Mouse (Mus musculus): Measurements from ENCODE around the gene Mill2. TPM values are rescaled to one million over a fixed set of nuclear protein-coding genes. Genes with fewer than 3 reads are reported as not detected.

The Mill2 gene
- 0.38 TPM for polyA plus RNA-seq (2017; shearing (Covaris generic))

GRCm38 (mm10) chr7:18839865-18840264, at the start of gene Mill2:
Gene Mill2 (plus strand): TSS chr7:18839966.

GRCm38 (mm10) chr7:18798420-18798819, 41.3 kb upstream of the Mill2 start, which contains the start of gene Psg19:
Gene Psg19 (minus strand): TSS chr7:18798520.

GRCm38 (mm10) chr7:18821507-18821906, 18.3 kb upstream of the Mill2 start, which contains the start of gene Psg17:
Gene Psg17 (minus strand): TSS chr7:18821607.

GRCm38 (mm10) chr7:18871031-18871430, 31.3 kb downstream of the Mill2 start, which contains the start of gene Pglyrp1:
Gene Pglyrp1 (plus strand): TSS chr7:18871331.

GRCm38 (mm10) chr7:18910241-18910831, 70.6 kb downstream of the Mill2 start, which contains the start of gene Ccdc61:
Gene Ccdc61 (minus strand): TSS chr7:18910415.

Other genes with a start within 250 kb of the Mill2 start
- gene Psg23, start 223.5 kb upstream of the Mill2 start, polyA plus RNA-seq (2017; shearing (Covaris generic)) = not detected
- gene Psg21, start 183.2 kb upstream of the Mill2 start, polyA plus RNA-seq (2017; shearing (Covaris generic)) = not detected
- not detected for gene Psg20, start 153.8 kb upstream of the Mill2 start, polyA plus RNA-seq (2017; shearing (Covaris generic))
- not detected for gene Psg22, start 121.9 kb upstream of the Mill2 start, polyA plus RNA-seq (2017; shearing (Covaris generic))
- gene Psg19, start 41.4 kb upstream of the Mill2 start, polyA plus RNA-seq (2017; shearing (Covaris generic)) = not detected
- gene Psg17, start 18.4 kb upstream of the Mill2 start, polyA plus RNA-seq (2017; shearing (Covaris generic)) = not detected
- gene Pglyrp1, start 31.4 kb downstream of the Mill2 start, polyA plus RNA-seq (2017; shearing (Covaris generic)) = 191 TPM
- 46.0 TPM for gene Ccdc61, start 70.4 kb downstream of the Mill2 start, polyA plus RNA-seq (2017; shearing (Covaris generic))
- gene Nova2, start 85.9 kb downstream of the Mill2 start, polyA plus RNA-seq (2017; shearing (Covaris generic)) = not detected
- gene Nanos2, start 147.4 kb downstream of the Mill2 start, polyA plus RNA-seq (2017; shearing (Covaris generic)) = not detected
- 3.3 TPM for gene Mypop, start 151.3 kb downstream of the Mill2 start, polyA plus RNA-seq (2017; shearing (Covaris generic))
- gene Irf2bp1, start 164.1 kb downstream of the Mill2 start, polyA plus RNA-seq (2017; shearing (Covaris generic)) = 6.5 TPM
- gene Foxa3, start 183.6 kb downstream of the Mill2 start, polyA plus RNA-seq (2017; shearing (Covaris generic)) = not detected
- gene Sympk, start 184.4 kb downstream of the Mill2 start, polyA plus RNA-seq (2017; shearing (Covaris generic)) = 23.0 TPM
- gene Rsph6a, start 214.7 kb downstream of the Mill2 start, polyA plus RNA-seq (2017; shearing (Covaris generic)) = not detected
- not detected for gene Dmwd, start 236.3 kb downstream of the Mill2 start, polyA plus RNA-seq (2017; shearing (Covaris generic))
- 1.4 TPM for gene Dmpk, start 243.9 kb downstream of the Mill2 start, polyA plus RNA-seq (2017; shearing (Covaris generic))

Data from inflammation-experienced regulatory T-cells, adult 16 weeks (primary cell).